Mouse (Mus musculus): ENCODE measurements at regions not wholly inside any gene's neighbourhood (a gene's known extent, or its start where the extent isn't known, plus 50 kb on each side); places are given as distances from the start of the nearest gene placed in this dataset.
A peak's percentile ranks its signal among the peaks of the same experiment; 100 is the strongest.

DNA sequence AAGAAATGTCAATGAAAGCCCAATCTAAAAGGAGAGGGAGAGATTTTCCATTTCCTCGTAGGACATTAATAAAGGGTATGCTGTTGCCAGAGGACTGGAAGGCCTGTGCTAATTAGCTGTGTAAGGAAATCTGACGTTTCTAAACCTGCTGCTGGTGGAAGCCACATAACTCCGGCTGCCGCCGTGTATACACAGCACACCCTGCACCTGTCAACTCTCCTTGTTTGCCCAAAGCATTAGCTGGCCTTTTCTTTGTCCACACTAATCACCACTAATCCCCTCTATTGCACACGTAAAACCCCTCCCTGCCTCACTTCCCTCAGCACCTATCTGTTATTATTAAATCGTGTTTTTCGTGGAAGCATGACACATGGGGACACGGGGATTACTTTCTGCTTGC is 108.7 kb downstream of the Gm10260 start:
- DNase-seq, result no peak

DNA sequence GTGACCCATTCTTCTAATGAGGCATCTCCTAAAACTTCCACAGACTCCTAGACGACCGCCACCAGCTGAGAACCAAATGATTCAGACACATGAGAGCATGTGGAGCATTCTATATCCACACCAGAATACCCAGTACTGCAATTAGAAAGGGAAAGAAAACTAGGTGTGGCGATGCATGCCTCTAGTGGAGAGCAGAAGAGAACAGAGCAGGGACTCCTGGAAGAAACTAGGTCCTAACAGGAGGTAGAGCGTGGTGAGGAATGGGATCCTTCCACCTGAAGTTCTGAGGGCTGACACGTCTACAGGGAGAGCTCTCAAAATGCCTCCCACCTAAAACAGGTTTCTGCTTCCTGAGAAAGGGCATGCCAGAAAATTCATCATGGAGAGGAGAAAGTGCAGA is 109.3 kb downstream of the Gm10260 start:
- no peak for DNase-seq

DNA sequence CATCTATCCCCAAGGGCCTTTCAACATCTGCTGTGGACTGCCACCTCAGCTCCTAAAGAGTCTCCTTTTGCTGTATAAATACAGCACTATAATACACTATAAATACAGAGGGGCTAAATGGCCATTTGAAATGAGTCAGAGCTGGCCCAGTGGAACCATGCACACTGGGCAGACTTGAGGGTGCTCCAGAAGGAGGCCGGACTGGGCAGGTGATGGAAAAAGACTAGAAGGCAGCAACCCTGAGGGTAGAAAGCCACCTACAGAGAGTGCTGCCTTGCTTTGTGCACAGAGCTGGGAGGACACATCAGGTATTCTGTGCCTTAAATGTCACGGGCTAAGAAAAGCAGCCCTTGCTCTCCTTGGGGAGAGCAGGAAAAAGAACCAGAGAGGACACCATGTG is 110.2 kb downstream of the Gm10260 start:
- DNase-seq, result no peak

DNA sequence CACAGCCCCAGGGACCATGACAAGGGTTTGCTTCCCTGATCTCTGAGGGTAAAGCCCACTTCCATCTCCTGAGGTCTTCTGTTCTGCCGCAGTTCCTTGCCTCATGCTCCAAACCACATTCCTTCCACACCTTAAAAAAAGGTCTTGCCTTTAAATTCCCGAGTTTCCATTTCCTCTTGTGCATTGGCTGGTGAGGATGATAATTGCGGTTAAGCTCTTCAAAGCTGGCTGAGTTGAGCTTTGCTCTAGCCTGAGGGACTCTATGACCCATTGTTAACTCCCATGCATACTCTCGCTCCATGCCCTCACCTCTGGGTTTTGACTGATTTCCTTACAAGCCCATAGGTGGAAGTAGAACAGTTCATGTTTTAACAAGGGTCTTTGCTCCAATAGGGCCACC is 112.9 kb downstream of the Gm10260 start:
- no peak for DNase-seq

DNA sequence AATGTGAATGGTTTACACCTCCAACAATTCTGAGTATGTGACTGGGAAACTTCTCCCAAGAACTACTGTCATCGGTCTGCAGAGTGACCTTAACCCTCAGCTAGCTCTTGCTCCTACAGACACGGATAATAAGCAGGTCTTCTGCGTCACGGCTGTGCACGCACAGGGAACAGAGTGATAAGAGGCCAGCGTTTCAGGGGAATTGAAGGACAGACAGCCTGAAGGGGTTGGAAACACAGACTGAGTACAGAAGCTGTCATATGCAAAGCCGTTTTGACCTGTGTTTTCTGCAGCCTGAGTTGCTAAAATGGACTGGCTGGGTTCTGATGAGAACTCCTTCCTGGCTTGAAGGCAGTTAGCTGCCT is 114.4 kb downstream of the Gm10260 start:
- DNase-seq, result no peak

DNA sequence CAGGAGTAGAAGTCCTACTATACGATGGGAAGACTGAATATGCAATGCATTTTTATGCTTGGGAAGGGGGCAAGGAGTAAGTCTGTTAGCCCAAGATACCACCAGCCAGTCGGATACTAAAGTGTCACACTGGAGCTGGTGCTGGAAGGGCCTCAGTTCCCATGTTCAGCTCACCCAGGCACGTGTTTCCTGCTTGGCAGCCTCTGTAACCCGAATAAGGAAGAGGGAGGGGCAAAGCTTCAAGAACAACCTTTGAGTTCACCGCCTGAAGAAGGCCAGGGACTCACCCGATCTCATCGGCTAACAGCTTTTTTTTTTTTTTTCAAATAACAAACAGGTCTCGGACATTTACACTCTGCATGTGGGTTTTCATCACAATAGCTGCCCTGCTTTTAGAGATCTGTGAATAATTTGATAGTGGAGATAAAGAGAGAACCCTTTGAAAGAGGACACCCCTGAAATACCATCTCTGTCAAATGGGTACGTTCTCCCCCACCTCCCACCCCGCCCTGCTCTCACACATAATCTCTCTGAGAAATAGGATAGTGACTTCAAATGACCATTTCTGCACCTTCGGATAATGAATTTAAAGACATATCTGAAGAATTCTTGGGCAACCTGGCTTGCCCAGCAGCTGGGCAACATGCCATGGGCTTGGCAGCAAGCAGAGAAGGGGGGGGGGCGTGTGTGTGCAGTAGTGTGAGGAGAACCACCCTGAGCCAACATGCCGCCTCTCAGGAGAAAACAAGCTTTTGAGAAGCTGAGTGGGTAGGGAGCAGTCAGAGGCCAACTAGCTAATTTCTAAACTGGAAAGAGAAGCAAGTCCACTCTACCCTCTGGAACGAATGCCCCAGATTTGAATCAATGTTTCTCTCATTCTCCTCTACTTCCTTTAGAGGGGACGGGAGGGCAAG is 115.1 kb downstream of the Gm10260 start:
- DNase-seq, result peak; percentile 75

DNA sequence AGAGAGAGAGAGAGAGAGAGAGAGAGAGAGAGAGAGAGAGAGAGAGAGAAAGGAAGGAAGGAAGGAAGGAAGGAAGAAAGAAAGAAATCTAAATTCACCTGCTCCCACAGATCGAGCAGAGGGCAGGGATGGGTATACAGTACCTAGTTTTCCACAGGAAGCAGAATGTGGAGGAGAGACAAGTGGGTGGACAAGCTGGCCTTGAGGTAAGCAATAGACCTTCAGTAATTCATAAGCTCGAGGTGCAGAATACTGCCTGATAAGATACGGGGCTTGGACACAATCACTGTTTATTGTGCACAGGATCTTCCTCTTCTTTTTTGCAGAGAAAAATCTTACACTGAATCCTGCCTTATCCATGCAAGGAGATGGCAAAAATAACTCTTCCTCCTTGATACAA is 120.2 kb downstream of the Gm10260 start:
- DNase-seq, result no peak

DNA sequence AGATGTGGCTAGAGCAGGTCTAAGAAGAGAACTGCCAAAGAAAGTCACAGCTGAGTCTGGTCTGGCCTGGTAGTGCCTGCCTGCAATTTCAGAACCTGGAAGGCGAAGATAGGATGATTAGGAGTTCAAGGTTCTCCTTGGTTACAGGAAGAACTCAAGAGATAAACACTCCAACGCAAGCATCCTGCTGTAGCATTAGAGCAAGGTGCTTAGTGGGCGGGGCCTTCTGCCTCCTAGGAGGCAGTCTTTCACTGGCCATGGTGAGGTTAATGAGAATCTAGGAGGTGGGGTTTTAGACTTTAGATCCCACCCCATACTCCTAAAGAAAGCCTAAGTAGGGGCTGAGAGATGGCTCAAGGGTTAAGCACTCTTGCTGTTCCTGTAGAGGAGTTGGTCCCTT is 120.8 kb downstream of the Gm10260 start:
- no peak for DNase-seq

DNA sequence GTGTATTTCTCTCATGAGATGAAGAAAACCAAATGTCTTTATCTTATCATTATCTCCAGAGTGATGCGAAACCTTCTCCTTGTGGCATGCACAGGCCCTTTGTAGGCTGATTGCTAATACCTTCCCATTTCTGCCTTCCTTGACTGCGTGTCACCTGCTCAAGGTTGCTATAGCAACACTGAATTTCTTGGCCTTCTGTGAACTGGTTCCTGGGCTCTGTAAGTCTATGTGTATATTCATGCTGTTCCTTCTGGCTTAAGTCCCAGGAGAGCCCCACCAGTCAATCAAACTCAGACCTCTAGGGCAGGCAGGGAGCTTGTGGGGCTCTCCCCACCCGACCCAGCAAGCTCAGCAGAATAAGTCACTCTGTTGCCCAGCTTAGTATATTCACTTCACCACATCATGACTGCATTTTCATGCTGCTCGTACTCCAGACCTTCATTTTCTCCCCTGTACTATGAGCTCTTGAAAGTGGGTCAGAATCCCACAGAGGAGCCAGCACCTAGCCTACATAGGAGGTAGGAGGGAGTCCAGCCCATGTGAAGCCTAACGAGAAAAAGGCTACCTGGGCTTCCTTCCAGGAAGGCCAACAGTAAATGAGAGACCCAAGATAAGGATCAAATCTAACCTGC is 121.9 kb downstream of the Gm10260 start:
- no peak for DNase-seq

DNA sequence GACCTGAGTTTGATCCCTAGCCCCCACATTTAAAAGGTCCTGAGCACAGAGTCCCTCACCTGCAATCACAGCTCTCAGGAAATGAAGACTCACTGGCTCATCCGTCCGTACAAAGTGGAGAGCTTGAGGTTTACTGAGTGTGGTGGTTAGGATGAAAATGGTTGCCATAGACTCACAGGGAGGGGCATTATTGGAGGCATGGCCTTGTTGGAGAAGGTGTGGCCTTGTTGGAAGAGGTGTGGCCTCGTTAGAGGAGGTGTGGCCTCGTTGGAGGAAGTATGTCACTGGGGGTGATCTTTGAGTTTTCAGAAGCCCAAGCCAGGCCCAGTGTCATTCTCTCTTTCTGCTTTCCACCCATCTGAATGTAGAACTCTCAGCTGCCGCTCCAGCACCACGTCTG is 122.9 kb downstream of the Gm10260 start:
- DNase-seq, result no peak

DNA sequence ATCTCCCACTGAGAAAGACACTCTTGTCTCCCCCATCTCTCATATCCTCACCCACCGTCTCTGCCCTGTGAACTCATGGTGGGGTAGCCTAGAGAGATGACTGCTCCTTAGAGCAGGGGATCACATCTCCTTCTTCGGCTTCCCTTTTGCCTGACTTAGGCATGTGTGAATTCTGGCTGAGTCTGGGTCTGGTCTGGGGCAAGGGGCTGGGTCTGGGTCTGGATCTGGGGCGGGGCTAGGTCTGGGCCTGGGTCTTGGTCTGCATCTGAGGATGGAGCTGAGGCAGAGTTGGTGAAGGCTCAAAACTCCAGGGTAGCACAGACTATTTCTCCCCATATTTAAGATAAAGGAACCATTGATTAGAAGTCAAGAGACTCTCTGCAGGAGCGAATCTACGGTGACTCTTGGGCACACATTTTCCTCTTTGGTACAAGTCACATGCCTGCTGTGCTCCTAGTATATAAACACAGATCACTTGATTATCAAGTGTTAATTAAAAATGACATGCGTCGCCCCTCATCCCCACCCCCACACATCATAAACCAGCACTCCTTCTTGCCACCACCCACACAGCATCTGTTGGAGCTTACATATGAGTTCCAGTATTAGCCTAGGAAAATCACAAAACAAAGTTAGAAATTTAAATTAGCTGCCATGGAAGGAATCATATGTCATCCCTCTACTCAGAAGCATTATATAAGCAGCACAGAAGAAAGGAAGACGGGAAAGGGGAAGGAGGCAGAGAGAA is 126.2 kb downstream of the Gm10260 start:
- no peak for DNase-seq

DNA sequence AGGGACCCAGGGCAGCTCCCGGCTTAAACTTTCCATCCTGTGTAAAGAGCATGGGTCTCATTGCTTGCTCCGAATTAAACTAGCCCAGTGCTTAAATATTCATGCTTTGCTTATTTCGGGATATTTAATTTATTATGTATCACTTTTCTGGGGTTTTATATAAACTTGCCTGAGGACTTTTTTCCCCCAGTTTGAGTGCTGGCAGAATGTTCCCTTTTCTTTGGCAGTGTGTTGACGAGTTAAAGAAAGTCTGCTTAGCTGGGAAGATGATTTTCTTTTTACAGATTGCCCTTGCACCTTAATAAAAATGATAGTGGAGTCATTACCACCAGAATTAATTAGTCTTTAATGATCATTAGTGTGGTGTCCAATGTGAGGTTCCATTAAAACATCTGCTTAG is 126.9 kb downstream of the Gm10260 start:
- DNase-seq, result no peak

DNA sequence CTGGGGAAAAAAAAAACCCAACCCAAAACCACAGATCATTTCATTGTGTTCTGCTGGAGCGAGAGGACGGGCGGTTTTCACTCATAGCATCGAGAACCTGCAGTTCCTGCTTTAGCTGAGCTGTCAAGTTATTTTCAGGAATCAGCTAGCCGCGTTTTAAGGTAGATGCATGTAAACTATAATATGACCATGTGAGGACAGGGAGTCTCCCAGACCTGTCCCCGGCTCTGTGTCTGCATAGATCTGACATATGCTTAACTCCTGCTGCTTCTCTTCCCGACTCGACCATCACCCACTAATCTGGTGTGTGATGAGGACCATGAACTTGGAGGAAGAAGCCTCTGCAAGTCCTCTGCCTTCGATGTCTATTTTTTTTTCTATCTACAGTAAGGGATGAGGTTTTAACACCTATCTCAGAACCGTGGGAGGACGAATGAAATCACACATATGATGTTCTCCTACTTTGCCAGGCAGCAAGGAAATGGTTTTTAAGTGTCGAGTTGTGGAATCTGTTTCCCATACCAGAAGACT is 128.5 kb downstream of the Gm10260 start:
- DNase-seq, result no peak

DNA sequence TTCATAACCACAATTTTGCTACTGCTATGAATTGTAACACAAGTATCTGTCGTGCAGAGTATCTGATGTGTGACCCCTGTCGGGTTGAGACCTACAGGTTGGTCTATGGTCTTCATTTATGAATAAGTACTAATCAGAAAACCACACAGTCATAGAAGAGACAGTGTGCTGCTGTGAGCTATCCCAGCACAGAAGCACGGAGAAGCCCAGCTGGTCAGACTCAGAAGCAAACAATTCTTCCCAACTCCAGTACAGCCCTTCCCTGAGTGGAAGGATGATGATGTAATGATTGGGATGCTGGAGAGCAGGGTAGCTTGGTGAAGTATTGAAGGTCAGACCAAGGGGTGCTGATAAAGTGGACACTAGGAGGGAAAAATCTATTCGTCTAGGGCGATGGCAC is 129.5 kb downstream of the Gm10260 start:
- DNase-seq, result no peak

DNA sequence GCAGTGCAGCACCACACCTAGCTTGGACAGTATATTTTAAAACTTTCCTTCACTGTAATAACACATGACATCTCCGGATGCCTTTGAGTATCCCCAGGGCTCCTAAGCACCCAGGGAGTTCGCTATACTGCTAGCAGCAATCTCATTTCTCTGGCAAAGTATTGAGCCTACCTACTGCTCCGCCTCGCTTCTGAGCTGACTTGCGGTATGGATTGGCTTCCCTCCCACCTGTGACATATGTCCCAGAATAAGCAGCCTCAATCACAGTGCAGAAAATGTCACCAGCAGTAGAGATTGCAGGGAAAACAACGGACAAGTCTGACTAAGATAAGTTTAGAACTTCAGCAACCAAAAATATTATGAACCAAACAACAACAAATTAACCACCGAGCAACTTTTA is 131.8 kb downstream of the Gm10260 start:
- no peak for DNase-seq

DNA sequence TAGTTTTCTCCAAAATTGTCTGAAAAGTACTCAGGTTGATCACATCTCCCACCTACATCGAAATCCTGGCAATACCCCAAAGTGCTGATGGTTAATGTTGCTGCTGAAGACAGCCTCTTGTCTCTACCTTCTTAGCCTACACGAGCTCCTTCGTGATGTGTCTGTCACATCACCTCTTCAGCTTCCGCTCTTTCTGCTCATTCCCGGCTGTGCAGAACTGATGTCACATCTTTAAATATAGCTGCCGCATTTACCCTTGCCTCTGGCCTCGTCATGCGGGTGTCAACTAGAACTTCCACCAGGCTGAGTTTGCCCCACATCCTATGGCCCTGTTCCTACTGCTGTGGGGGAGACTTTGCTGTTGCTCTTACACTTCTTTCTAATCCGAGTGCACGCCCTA is 133.2 kb downstream of the Gm10260 start:
- no peak for DNase-seq

DNA sequence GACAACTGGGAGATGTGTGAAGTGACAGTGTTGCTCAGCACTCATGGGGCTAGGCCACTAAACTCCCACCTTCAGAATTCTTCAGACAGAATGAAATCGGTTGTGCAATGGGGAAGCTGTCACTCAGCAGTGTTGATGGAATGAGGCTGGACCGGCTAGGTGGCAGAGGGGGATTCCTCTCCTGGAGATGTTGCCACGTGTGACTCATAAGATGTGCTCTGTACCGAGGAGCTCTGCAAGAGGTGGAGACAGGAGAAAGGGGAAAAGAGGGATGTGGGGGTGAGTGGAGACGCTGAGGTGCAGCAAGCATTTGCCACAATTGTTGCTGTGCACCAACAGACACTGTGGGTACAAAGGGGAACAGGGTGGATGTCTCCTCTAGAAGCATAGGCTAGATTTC is 133.6 kb downstream of the Gm10260 start:
- DNase-seq, result no peak

DNA sequence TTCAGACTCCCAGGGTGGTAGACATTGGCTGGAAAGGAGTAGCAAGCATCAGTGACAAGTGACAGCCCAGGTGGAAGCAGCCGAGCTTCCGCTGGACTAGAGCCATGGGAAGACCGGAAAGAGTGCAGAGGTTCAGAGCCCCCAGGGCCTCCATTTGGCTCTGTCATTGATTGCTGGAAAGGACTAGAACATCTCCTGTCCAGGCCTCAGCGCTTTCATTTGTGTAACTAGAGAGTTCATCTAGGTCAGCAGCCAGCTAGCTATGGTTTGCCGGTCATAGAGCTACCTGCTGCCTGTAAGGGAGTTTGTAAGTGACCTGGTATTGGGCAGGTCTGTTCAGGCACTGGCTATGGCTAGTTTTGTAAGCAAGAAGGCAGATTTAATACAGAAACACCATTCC is 134.3 kb downstream of the Gm10260 start:
- peak; percentile 38 for DNase-seq

DNA sequence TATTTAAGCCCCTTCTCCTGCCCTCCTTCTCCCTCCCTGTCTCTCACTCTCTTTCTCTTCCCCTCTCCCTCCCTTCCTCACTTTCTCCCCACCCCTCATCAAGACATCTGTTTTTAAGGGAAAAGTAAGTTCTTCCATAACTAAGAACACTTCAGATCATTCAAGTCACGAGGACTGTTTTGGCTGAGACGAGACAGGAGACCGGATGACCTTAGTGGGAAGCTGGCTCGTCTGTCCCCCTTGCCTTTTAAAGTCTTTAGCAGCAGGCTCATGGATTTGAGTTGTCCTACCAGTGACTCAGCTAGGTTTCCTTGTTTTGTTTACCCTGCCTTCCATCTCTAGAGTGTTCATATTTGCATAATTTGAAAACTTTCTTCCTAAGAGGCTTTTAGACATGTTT is 135.0 kb downstream of the Gm10260 start:
- DNase-seq, result no peak

DNA sequence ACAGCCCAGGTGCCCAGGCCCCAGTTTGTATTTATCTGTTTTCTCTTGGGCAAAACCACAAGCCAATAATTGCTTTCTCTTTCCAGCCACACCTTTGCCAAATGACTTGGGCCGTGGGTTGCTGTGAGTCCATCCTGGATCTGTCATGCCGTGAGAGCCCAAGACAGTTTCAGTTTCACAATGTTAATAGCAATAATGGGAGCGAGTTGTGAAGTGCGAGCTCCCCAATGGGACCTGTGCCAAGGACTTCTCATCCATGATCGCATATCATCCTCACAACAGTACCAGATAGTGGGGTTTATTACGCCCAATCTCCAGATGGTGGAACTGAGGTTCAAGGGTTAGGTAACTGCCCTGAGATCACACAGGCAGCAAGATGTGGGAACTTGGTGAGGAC is 142.2 kb downstream of the Gm10260 start:
- DNase-seq, result no peak

DNA sequence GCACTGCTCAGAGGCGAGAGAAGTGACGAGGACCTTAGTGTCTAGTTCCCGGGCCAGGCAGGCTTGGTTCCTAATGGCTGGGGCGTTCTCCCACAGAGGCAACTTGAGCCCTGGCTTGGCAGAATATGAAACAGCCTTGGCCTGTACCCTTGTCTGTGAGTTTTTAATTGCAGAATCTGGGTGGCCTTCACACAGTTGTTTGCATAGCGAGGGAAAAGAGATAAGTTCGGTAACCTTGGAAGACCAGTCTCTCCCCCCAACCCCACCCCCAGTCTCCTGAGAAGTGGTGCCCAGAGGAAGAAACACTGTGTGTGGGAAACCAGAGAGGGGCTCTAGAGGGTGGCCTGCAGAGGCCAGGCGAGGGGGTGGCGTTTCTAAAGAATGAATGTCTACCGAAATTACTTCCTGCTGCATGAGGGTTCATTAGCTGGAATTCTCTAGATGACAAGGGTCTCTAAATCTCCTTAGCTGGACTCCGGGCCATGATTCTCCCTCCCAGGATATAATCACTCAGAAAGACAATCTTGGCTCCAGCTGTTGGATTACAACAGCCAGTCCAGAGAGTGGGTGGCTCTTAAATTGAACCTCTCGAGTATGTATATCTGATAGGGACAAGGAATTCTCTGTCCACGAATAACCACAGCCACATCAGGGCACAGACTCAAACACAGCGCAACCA is 142.8 kb downstream of the Gm10260 start:
- peak; percentile 30 for DNase-seq

DNA sequence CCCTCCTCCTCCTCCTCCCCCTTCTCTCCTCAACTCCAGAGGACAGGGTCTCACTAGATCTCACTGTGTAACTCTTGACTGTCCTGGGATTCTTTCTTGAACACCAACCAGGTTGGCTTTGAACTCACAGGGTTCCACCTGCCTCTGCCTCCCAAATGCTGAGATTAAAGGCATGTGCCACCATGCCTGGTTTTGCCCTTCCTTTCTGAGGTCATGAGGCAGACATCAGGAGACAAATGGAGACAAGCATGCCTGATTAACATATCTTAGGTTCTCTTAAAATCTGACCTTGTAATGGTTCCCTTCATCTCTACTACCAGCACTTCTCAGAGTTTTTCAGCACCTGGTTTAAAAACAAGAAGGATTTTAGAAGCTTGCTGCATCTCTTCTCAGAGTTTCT is 143.5 kb downstream of the Gm10260 start:
- no peak for DNase-seq

DNA sequence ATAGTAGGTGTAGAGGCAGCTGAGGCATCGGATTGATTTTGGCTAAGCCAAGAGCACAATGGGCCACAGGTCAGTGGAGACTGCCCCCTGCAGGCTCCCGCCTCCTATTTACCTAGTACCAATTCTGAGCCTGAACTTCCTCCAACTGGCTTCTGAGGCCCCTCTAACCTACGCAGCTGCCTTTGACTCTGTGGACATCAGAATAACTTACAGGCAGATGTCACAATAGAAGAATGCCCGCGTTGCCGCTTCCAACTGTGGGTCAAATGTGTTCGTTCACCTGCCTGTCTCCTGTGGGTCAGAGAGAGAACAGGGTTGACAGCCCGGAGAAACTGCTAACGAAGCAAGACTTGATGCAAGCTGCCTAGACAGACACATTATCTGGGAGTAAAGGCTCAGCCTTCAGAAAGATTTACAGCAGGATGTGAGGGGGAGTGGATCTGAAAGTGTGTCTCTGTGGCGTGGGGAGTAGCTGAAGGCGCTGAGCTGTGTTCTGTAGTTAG is 153.2 kb downstream of the Gm10260 start:
- DNase-seq, result peak; percentile 47
